Mouse (Mus musculus) liver, embryonic 11.5 days (tissue): ENCODE data around the gene Ccdc85c. TPM values are rescaled to one million over a fixed set of nuclear protein-coding genes. Genes with fewer than 3 reads are reported as not detected.

Experiments
- ATAC-seq: fragments of 200-750 bp; cut with Nextera tagmentation; replicated peaks from 2 replicates; pipeline ENCODE4 v1.8.0; 2017; ENCODE audit warnings: moderate number of reproducible peaks, mild to moderate bottlenecking, moderate TSS enrichment, moderate library complexity; ENCODE audit not compliant: low FRiP score
- DNase-seq: peaks from one replicate; pipeline ENCODE4 v3.0.0-alpha.2; 2017; ENCODE audit warnings: low spot score
- H3K27ac ChIP-seq: fragments of 300-500 bp; sonication (generic); 2 replicates; pipeline ENCODE4 v1.5.1; 2014; ENCODE audit warnings: mild to moderate bottlenecking, low read depth, low read length, control low read depth
- H3K27me3 ChIP-seq: fragments of 300-500 bp; sonication (generic); replicated peaks from 2 replicates; pipeline ENCODE4 v1.6.1; 2014; ENCODE audit warnings: low read length, mixed read lengths; ENCODE audit not compliant: control insufficient read depth, insufficient read depth
- H3K36me3 ChIP-seq: fragments of 300-500 bp; sonication (generic); 2 replicates; pipeline ENCODE4 v1.6.1; 2014; ENCODE audit warnings: mild to moderate bottlenecking, low read length, moderate library complexity, mixed read lengths; ENCODE audit not compliant: control insufficient read depth, insufficient read depth
- H3K4me1 ChIP-seq: fragments of 300-500 bp; sonication (generic); replicated peaks from 2 replicates; pipeline ENCODE4 v1.6.1; 2014; ENCODE audit warnings: low read length, mixed read lengths; ENCODE audit not compliant: control insufficient read depth, insufficient read depth
- H3K4me2 ChIP-seq: fragments of 300-500 bp; sonication (generic); 2 replicates; pipeline ENCODE4 v1.6.1; 2014; ENCODE audit warnings: mild to moderate bottlenecking, control low read depth, moderate library complexity
- H3K4me3 ChIP-seq: fragments of 300-500 bp; sonication (generic); 2 replicates; pipeline ENCODE4 v1.5.1; 2014; ENCODE audit warnings: low read depth, low read length, control low read depth
- H3K9ac ChIP-seq: fragments of 300-500 bp; sonication (generic); 2 replicates; pipeline ENCODE4 v1.6.1; 2014; ENCODE audit warnings: low read depth, low read length, control low read depth
- H3K9me3 ChIP-seq: fragments of 300-500 bp; sonication (generic); 2 replicates; pipeline ENCODE4 v1.6.1; 2016; ENCODE audit warnings: low read length, inconsistent platforms, mixed read lengths; ENCODE audit not compliant: control insufficient read depth
- WGBS: fragments of 180-500 bp; shearing (Covaris S2); extraction: QIAGEN DNeasy Blood & Tissue Kit; methylation state at CpG from one replicate; pipeline ENCODE4 v1.1.7; 2014; 5-methylcytosine and 5-hydroxymethylcytosine counted together
- polyA plus RNA-seq: library from polyadenylated mRNA; unstranded; fragments of >200 nt; fragmentation: Nextera tagmentation; extraction: Ambion mirVana; gene quantifications from 2 replicates; pipeline ENCODE4 v1.2.1, GENCODE M21; 2014

The Ccdc85c gene
- polyA plus RNA-seq, 1 experiment from 2014 or later = 7.4 TPM

DNA sequence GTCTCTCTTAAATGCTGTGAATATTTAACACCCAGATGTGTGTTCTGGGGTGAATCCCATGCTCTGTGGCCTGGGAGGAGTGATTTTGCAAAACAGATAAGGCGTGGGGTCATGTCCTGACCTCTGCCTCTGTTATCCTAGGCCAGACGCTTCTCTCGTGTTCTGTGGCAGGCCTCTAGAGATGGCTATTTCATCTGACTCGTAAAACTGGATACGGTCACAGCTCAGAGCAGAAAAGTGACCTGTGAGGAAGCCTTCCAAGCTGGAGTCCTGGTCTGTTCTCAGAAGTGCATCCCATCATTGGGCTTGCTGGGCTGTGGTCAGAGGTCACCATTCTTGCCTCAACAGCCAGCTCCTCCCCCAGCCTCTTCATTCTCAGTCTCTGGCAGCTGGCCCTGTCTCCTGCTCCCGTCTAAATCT, 37.2 kb upstream of the Ccdc85c start:
- Histone ChIP-seq H3K36me3 (no peaks in the 10 kb centered on the region), H3K27ac (no peak overlapping the region), H3K4me3 (no peak overlapping the region), H3K9ac (no peak overlapping the region), H3K4me1 (no peaks in the 10 kb centered on the region; the same call in none of the 2 replicates), H3K27me3 (peaks cover 28% of the 10 kb centered on the region), H3K4me2 (no peak overlapping the region), H3K9me3 (no peaks in the 10 kb centered on the region)
- ATAC-seq (no peak), DNase-seq (no peak)
- 41% methylated on average over 6 of the region's 6 CpGs for WGBS

GRCm38 (mm10) chr12:108311741-108312290, 36.6 kb upstream of the Ccdc85c start:
- H3K36me3 ChIP-seq = no peaks in the 10 kb centered on the region
- no peak overlapping the region for H3K4me3 ChIP-seq
- H3K4me1 ChIP-seq = no peaks in the 10 kb centered on the region; the same call in none of the 2 replicates
- no peak overlapping the region for H3K9ac ChIP-seq
- ATAC-seq = no peak
- no peak overlapping the region for H3K27ac ChIP-seq
- 90% methylated on average over 27 of the region's 27 CpGs for WGBS
- no peak for DNase-seq
- H3K9me3 ChIP-seq = no peaks in the 10 kb centered on the region
- H3K27me3 ChIP-seq = peaks cover 28% of the 10 kb centered on the region
- H3K4me2 ChIP-seq = no peak overlapping the region

DNA sequence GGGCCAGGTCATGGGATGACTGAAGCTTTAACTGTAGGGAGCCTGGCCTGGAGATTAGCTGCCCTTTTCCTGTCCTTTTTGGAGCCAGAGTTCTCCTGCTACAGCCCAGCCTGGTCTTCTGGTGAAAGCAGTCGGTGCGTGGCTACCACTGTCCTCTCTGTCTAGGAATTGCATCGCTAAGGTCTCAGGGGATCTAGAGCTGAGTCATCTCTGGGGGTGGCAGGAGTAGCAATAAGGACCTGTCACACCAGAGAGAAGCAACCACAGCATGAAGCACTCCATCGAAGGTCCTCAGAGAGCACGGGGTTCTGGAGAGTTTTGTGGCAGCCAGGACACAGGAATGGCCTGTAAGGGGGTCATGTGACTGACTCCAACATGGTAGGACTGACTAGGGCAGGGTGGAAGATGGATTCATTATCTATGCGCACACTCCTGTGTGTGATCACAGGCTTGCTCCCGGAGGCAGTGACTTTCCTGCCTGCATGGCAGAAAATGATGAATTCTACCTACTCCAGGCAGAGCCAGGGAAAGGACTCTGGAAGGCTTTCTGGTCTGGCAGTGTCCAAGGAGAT, 35.3 kb upstream of the Ccdc85c start:
- peaks cover 28% of the 10 kb centered on the region for H3K27me3 ChIP-seq
- 64% methylated on average over 7 of the region's 7 CpGs for WGBS
- no peak overlapping the region for H3K9ac ChIP-seq
- H3K4me2 ChIP-seq = no peak overlapping the region
- H3K9me3 ChIP-seq = no peaks in the 10 kb centered on the region
- ATAC-seq = no peak
- H3K27ac ChIP-seq = no peak overlapping the region
- no peaks in the 10 kb centered on the region for H3K36me3 ChIP-seq
- H3K4me1 ChIP-seq = no peaks in the 10 kb centered on the region; the same call in none of the 2 replicates
- DNase-seq = no peak
- H3K4me3 ChIP-seq = no peak overlapping the region

DNA sequence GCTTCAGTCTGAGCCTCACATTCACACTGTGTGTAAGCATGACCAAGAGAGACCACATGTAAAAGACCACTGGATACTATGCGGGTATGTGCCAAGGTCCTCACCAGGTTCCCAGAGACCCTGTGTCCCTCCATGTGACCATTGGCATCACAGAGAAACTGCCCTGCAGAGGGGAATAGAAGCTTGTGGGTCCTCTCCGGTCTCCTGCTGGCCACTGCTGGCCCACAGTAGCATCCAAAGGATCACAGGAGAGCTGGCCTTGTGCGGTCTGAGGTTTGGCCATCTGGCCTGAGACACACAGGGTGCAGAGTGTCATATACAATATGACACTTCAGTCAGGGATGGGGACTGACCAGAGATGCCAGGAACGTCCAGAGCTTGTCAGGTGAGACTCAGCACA, 34.8 kb upstream of the Ccdc85c start:
- no peak for ATAC-seq
- Histone ChIP-seq H3K4me2 (no peak overlapping the region), H3K4me3 (no peak overlapping the region), H3K27ac (no peak overlapping the region), H3K9ac (no peak overlapping the region), H3K4me1 (no peaks in the 10 kb centered on the region; the same call in none of the 2 replicates), H3K36me3 (no peaks in the 10 kb centered on the region), H3K9me3 (no peaks in the 10 kb centered on the region), H3K27me3 (peaks cover 33% of the 10 kb centered on the region)
- WGBS = 83% methylated on average over 4 of the region's 4 CpGs
- DNase-seq = no peak

- Histone ChIP-seq H3K27ac (no peak overlapping the region), H3K27me3 (peaks cover 40% of the 10 kb centered on the region), H3K9me3 (no peaks in the 10 kb centered on the region), H3K4me3 (no peak overlapping the region), H3K36me3 (no peaks in the 10 kb centered on the region), H3K4me2 (no peak overlapping the region), H3K9ac (no peak overlapping the region), H3K4me1 (no peaks in the 10 kb centered on the region; the same call in none of the 2 replicates)
- WGBS = 28% methylated on average over 7 of the region's 8 CpGs
- no peak for DNase-seq
- ATAC-seq = no peak
Observed at GRCm38 (mm10) chr12:108309116-108309794, 34.0 kb upstream of the Ccdc85c start.

- H3K4me3 ChIP-seq = no peak overlapping the region
Observed at GRCm38 (mm10) chr12:108308363-108308856, 33.2 kb upstream of the Ccdc85c start.

GRCm38 (mm10) chr12:108307553-108307952, 32.3 kb upstream of the Ccdc85c start:
- H3K4me3 ChIP-seq = no peak overlapping the region
- no peak overlapping the region for H3K27ac ChIP-seq
- no peak for DNase-seq
- H3K27me3 ChIP-seq = peaks cover 44% of the 10 kb centered on the region
- H3K36me3 ChIP-seq = no peaks in the 10 kb centered on the region
- H3K4me1 ChIP-seq = no peaks in the 10 kb centered on the region; the same call in none of the 2 replicates
- no peak overlapping the region for H3K4me2 ChIP-seq
- no peaks in the 10 kb centered on the region for H3K9me3 ChIP-seq
- 21% methylated on average over 14 of the region's 14 CpGs for WGBS
- ATAC-seq = no peak
- no peak overlapping the region for H3K9ac ChIP-seq

More at GRCm38 (mm10) chr12:108308363-108308856, 33.2 kb upstream of the Ccdc85c start:
- no peak overlapping the region for H3K27ac ChIP-seq
- ATAC-seq = no peak
- H3K9me3 ChIP-seq = no peaks in the 10 kb centered on the region
- peaks cover 44% of the 10 kb centered on the region for H3K27me3 ChIP-seq
- no peak overlapping the region for H3K4me2 ChIP-seq
- H3K9ac ChIP-seq = no peak overlapping the region
- no peaks in the 10 kb centered on the region for H3K36me3 ChIP-seq
- no peak for DNase-seq
- 83% methylated on average over 16 of the region's 16 CpGs for WGBS
- H3K4me1 ChIP-seq = no peaks in the 10 kb centered on the region; the same call in none of the 2 replicates

DNA sequence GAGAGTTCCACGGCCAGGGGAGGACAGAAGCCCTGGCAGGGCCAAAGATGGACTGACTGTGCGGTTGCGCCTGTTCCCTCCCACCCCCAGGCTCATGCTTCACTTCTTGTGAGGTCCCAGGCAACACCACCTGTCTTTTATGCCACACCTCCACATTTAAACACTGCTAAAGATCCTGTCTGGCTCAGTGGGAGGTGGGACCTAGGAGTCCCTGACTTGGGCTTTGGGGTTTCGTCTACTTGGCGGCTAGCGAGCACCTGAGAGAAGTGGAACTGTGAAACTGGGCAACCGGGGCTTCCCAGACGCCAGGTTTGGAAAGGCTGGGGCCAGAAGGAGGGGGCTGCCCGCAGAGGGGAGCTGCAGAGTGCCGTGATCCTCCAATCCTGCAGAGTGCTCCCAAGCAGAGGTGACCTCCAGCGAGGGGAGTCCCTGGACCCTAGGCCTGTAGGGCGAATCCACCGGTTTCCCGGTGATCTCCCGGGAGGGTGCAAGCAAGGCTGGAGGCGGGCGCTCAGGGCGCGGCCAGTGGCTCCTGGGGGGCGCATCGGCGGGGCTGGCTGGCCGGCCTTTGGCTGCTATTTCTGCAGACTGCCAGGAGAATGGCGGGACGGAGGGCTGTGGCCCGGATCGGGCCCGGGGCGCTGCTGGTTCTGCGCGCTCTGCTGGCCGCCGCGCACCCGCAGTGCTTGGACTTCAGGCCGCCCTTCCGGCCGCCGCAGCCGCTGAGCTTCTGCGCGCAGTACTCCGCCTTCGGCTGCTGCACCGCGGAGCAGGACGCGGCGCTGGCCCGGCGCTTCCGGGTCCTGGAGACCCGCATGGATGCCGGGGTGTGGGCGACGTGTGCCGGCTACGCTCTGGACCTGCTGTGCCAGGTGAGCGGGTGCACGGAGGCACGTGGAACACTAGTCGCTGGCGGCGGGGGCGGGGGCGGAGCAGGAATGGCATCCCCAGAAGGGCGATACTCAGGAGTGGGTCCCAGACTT, 30.9 kb upstream of the Ccdc85c start, which contains the start of gene Hhipl1:
Gene Hhipl1 (plus strand): TSS at position 459 of the 983 bp plus-strand sequence.
- DNase-seq (no peak), ATAC-seq (0 out of 2 replicates have a peak, but pooled peaks have one; percentile 16)
- H3K4me3 ChIP-seq = peak within 1 kb of the TSS; percentile 52
- H3K36me3 ChIP-seq = no peaks in the 10 kb centered on the region
- peaks cover 44% of the 10 kb centered on the region for H3K27me3 ChIP-seq
- no peaks in the 10 kb centered on the region for H3K9me3 ChIP-seq
- H3K4me2 ChIP-seq = peak within 1 kb of the TSS; percentile 80
- no peak within 1 kb of the TSS for H3K27ac ChIP-seq
- 3% methylated on average over 62 of the region's 67 CpGs for WGBS
- peak within 1 kb of the TSS; percentile 56 for H3K9ac ChIP-seq
- H3K4me1 ChIP-seq = no peaks in the 10 kb centered on the region; the same call in 1 of the 2 replicates
